Mouse (Mus musculus): ENCODE results near the gene Hist1h4f. TPM values are rescaled to one million over a fixed set of nuclear protein-coding genes. Genes with fewer than 3 reads are reported as not detected.
"Not testable (repeated sequence)": the region's sequence is repeated elsewhere in the genome, so short reads cannot be mapped to it uniquely, and the experiment has no call there.

Hist1h4f gene
- polyA plus RNA-seq, 1 experiment = 4.7 TPM

DNA sequence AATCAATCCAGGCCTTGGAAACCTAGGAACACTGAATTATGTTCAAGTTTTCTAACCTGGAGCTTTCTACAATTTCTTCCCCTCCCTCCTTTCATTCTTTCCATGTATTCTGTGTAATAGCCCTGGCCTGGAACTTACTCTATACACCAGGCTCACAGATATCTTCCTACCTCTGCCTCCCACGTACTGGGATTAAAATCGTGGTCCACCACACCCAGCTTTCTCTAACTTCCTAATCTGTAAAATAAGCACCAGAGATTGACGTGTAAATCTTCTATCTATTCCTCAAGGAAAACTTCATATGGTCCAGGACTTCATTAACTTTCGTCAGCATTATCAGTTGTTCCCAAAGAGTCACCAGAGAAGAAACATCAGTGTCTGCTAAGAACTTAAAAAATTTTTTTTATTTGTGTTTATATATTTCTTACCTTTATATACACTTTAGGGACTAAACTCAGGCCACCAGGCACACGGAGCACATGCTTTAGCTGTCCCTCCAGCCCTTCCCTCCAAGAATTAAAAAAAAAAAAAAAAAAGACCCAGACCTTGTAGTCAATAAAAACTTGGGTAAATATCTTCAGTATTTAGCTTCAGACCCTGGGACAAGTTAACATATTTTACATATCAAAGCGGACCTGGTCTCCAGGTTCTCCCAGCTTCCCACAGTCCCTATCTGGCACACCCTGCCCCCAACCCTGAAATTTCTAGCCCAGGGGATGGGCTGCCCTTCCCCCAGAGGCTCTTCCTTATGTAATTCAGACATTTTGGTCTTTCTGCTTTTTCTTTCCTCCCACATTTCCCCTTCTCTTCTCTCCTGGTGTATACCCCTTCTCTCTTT is 31.0 kb upstream of the Hist1h4f start:
- DNase-seq = no peak
- no peak overlapping the region for H3K4me3 ChIP-seq (replicated peaks; ENCODE audit: insufficient read depth, low read depth, low read length)
- H3K27me3 ChIP-seq (ENCODE audit: control insufficient read depth, insufficient read depth, low read length) = no peaks in the 10 kb centered on the region
- no peaks in the 10 kb centered on the region for H3K4me1 ChIP-seq (ENCODE audit: control insufficient read depth, insufficient read depth, low read length)
- H3K27ac ChIP-seq (ENCODE audit: insufficient read depth, low read length) = no peak overlapping the region
- 25% methylated on average over 6 of the region's 6 CpGs for WGBS
- TF ChIP-seq POLR2A (IDR thresholded peaks at IDR 0.05; ENCODE audit: borderline replicate concordance, insufficient read depth, low read length) (no peak), CTCF (IDR thresholded peaks at IDR 0.05; ENCODE audit: borderline replicate concordance, insufficient read depth, low read depth, low read length) (no peak)

DNA sequence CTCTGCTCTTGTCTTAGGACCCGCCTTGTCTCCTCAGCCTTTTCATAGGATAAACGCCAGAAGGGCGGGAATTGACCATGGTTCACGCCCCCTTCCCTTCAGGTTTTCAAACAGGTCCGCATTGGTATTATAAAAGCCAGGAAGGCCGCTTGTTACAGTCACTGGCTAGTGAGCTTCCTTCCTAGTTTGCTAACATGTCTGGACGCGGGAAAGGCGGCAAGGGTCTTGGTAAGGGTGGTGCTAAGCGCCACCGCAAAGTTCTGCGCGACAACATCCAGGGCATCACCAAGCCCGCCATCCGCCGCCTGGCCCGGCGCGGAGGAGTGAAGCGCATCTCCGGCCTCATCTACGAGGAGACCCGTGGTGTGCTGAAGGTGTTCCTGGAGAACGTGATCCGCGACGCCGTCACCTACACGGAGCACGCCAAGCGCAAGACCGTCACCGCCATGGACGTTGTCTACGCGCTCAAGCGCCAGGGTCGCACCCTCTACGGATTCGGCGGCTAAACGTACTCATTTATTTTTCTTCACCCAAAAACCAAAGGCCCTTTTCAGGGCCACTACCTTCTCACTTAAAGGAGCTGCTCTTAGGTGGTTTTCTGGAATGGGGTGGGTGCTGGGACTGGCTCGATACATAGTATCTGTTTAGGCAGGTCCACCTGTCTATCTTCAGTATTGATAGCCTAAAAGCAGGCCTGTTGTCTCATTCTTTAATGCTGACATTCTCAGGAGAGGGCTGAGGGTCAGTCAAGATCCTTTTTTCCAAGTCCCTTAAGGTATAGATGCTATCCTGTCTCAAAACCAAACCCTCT is 30.2 kb upstream of the Hist1h4f start, which contains the start of gene Hist1h4d:
Gene Hist1h4d, plus strand, starts transcription at position 191 of the 811 bp plus-strand sequence.
- peak within 1 kb of the TSS; percentile 56 for H3K4me3 ChIP-seq (replicated peaks; ENCODE audit: insufficient read depth, low read depth, low read length)
- H3K27ac ChIP-seq (ENCODE audit: insufficient read depth, low read length) = no peak within 1 kb of the TSS
- no peaks in the 10 kb centered on the region for H3K4me1 ChIP-seq (ENCODE audit: control insufficient read depth, insufficient read depth, low read length)
- WGBS = 2% methylated on average over 43 of the region's 43 CpGs
- no peaks in the 10 kb centered on the region for H3K27me3 ChIP-seq (ENCODE audit: control insufficient read depth, insufficient read depth, low read length)
- TF ChIP-seq CTCF (IDR thresholded peaks at IDR 0.05; ENCODE audit: borderline replicate concordance, insufficient read depth, low read depth, low read length) = no peak
- TF ChIP-seq POLR2A (IDR thresholded peaks at IDR 0.05; ENCODE audit: borderline replicate concordance, insufficient read depth, low read length) = peak; percentile 99
- peak; percentile 95 to 98 for DNase-seq

- Histone ChIP-seq H3K27me3 (ENCODE audit: control insufficient read depth, insufficient read depth, low read length) (no peaks in the 10 kb centered on the region), H3K4me1 (ENCODE audit: control insufficient read depth, insufficient read depth, low read length) (no peaks in the 10 kb centered on the region), H3K27ac (ENCODE audit: insufficient read depth, low read length) (no peak overlapping the region), H3K4me3 (replicated peaks; ENCODE audit: insufficient read depth, low read depth, low read length) (no peak overlapping the region)
- DNase-seq = no peak
- WGBS = 92% methylated on average over 1 of the region's 1 CpGs
- no peak for TF ChIP-seq CTCF (IDR thresholded peaks at IDR 0.05; ENCODE audit: borderline replicate concordance, insufficient read depth, low read depth, low read length)
- no peak for TF ChIP-seq POLR2A (IDR thresholded peaks at IDR 0.05; ENCODE audit: borderline replicate concordance, insufficient read depth, low read length)
Observed at GRCm38 (mm10) chr13:23577835-23578234, 26.4 kb upstream of the Hist1h4f start.

DNA sequence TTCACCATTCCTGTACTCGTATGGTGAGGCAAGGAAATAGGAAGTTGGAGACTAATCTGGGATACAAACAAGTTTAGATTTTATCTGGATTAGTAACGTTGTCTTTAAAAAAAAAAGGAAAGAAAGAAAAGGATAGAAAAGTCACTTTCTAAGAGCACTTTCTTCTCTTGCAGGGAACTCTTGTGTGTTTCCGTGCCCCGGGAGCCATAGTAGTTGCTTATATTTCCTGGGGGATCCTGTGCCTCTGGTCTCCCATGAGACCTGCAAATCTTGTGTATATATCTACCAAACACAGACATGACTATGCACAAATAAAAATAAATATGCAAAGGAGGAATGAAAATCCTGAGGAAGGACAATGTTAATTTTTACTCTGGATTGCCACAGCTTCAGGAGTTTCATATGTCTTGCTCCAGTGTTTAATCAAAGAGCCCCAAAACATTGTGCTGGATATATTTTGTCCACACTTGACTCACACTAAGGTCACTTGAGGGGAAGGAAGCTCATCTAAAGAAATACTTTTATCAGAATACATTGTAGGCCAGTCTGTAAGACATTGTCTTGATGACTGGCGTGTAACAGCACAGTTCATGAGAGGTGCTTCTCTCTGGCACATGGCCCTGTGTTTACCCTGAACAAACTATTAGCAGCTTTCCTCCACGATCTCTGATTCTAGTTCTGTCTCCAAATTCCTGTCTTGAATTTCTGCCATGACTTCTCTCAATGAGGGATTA is 25.6 kb upstream of the Hist1h4f start:
- no peak for TF ChIP-seq POLR2A (IDR thresholded peaks at IDR 0.05; ENCODE audit: borderline replicate concordance, insufficient read depth, low read length)
- TF ChIP-seq CTCF (IDR thresholded peaks at IDR 0.05; ENCODE audit: borderline replicate concordance, insufficient read depth, low read depth, low read length) = no peak
- no peak for DNase-seq
- Histone ChIP-seq H3K4me1 (ENCODE audit: control insufficient read depth, insufficient read depth, low read length) (no peaks in the 10 kb centered on the region), H3K4me3 (replicated peaks; ENCODE audit: insufficient read depth, low read depth, low read length) (no peak overlapping the region), H3K27me3 (ENCODE audit: control insufficient read depth, insufficient read depth, low read length) (no peaks in the 10 kb centered on the region), H3K27ac (ENCODE audit: insufficient read depth, low read length) (no peak overlapping the region)
- 76% methylated on average over 6 of the region's 6 CpGs for WGBS

DNA sequence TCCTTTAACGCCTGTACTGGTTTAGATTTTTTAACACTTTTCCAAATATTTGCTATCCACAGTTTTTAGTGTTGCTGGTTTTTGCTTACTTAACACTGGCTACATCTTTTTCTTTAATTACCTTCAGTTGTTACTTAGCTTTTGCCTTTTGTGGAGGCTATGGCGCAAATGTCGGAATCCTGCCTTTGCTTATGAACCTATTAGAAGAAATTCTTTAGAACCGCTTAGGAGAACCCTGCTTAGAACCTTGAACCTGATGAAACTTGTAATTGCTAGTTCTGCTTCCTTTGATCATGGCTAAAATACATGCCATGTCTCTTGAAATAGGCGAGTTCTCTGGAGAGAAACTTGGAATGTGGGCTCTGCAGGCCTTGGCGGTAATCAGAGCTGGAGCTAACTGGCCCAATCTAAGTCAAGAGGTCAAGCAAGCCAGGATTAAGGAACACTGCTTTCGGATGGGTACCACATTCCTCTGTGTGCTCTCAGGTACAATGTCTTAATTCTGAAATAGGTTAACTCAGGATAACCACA is 25.0 kb upstream of the Hist1h4f start:
- WGBS = 77% methylated on average over 7 of the region's 7 CpGs
- no peaks in the 10 kb centered on the region for H3K27me3 ChIP-seq (ENCODE audit: control insufficient read depth, insufficient read depth, low read length)
- DNase-seq = no peak
- TF ChIP-seq POLR2A (IDR thresholded peaks at IDR 0.05; ENCODE audit: borderline replicate concordance, insufficient read depth, low read length) = no peak
- TF ChIP-seq CTCF (IDR thresholded peaks at IDR 0.05; ENCODE audit: borderline replicate concordance, insufficient read depth, low read depth, low read length) = no peak
- H3K27ac ChIP-seq (ENCODE audit: insufficient read depth, low read length) = no peak overlapping the region
- no peaks in the 10 kb centered on the region for H3K4me1 ChIP-seq (ENCODE audit: control insufficient read depth, insufficient read depth, low read length)
- no peak overlapping the region for H3K4me3 ChIP-seq (replicated peaks; ENCODE audit: insufficient read depth, low read depth, low read length)

- 14% methylated on average over 13 of the region's 40 CpGs for WGBS
- H3K27ac ChIP-seq (ENCODE audit: insufficient read depth, low read length); H3K4me1 ChIP-seq (ENCODE audit: control insufficient read depth, insufficient read depth, low read length); H3K27me3 ChIP-seq (ENCODE audit: control insufficient read depth, insufficient read depth, low read length): not testable (repeated sequence)
- H3K4me3 ChIP-seq (replicated peaks; ENCODE audit: insufficient read depth, low read depth, low read length) = peak overlapping the region; percentile 44
- DNase-seq = peak in 1 of 2 experiments; percentile 32
Observed at GRCm38 (mm10) chr13:23575864-23576313, 24.4 kb upstream of the Hist1h4f start.

GRCm38 (mm10) chr13:23575271-23575851 is 23.9 kb upstream of the Hist1h4f start, which contains the start of gene Hist1h3d:
TSS of gene Hist1h3d (plus strand) at chr13:23575763.
- Histone ChIP-seq H3K27ac (ENCODE audit: insufficient read depth, low read length) (no peak within 1 kb of the TSS), H3K27me3 (ENCODE audit: control insufficient read depth, insufficient read depth, low read length) (no peaks in the 10 kb centered on the region), H3K4me3 (replicated peaks; ENCODE audit: insufficient read depth, low read depth, low read length) (peak within 1 kb of the TSS; percentile 44), H3K4me1 (ENCODE audit: control insufficient read depth, insufficient read depth, low read length) (no peaks in the 10 kb centered on the region)
- WGBS = 2% methylated on average over 18 of the region's 18 CpGs
- TF ChIP-seq CTCF (IDR thresholded peaks at IDR 0.05; ENCODE audit: borderline replicate concordance, insufficient read depth, low read depth, low read length) (no peak), POLR2A (IDR thresholded peaks at IDR 0.05; ENCODE audit: borderline replicate concordance, insufficient read depth, low read length) (no peak)
- peak; percentile 42 to 53 for DNase-seq

DNA sequence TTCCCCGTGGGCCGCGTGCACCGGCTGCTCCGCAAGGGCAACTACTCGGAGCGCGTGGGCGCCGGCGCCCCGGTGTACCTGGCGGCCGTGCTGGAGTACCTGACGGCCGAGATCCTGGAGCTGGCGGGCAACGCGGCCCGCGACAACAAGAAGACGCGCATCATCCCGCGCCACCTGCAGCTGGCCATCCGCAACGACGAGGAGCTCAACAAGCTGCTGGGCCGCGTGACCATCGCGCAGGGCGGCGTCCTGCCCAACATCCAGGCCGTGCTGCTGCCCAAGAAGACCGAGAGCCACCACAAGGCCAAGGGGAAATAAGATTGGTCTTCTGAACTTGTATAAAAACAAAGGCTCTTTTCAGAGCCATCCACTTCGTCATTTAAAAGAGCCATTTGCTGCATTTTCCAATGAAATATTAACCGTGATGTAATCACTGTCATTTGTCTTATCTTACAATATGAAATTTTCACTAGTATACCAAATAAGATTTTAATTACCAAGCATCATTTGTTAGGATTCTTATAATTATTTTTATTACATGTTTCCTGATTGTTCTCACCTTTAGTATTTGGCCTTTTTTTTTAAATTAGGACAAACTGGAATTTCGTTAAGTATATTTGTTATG is 23.2 kb upstream of the Hist1h4f start:
- H3K27me3 ChIP-seq (ENCODE audit: control insufficient read depth, insufficient read depth, low read length); H3K4me3 ChIP-seq (replicated peaks; ENCODE audit: insufficient read depth, low read depth, low read length); DNase-seq; H3K27ac ChIP-seq (ENCODE audit: insufficient read depth, low read length); H3K4me1 ChIP-seq (ENCODE audit: control insufficient read depth, insufficient read depth, low read length): not testable (repeated sequence)
- WGBS = 6% methylated on average over 11 of the region's 39 CpGs

DNA sequence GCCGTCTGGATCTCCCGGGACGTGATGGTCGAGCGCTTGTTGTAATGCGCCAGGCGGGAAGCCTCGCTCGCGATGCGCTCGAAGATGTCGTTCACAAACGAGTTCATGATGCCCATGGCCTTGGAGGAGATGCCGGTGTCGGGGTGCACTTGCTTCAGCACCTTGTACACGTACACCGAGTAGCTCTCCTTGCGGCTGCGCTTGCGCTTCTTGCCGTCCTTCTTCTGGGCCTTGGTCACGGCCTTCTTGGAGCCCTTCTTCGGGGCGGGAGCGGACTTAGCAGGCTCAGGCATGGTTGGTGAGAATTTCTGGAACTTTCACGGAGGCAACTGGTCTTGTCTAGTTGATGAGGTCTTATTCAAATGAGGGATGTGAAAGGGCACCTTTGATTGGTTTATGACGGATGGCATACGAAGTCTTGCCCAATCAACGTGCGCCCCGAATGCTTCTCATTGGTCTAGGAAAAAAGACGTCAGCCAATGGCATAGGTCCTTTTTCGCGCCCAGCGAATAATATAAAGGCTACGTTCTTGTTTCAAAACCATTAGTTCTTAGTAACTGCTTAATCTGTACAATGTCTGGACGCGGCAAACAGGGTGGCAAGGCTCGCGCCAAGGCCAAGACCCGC is 22.6 kb upstream of the Hist1h4f start, which contains the start of the genes Hist1h2bf and Hist1h2ad:
Gene Hist1h2bf, minus strand, starts transcription at position 299 of the 627 bp plus-strand sequence.
Gene Hist1h2ad, plus strand, starts transcription at position 484 of the 627 bp plus-strand sequence.
- H3K4me1 ChIP-seq (ENCODE audit: control insufficient read depth, insufficient read depth, low read length); H3K27me3 ChIP-seq (ENCODE audit: control insufficient read depth, insufficient read depth, low read length); H3K4me3 ChIP-seq (replicated peaks; ENCODE audit: insufficient read depth, low read depth, low read length); H3K27ac ChIP-seq (ENCODE audit: insufficient read depth, low read length): not testable (repeated sequence)
- DNase-seq = peak; percentile 75 to 84
- under 1% methylated on average over 42 of the region's 42 CpGs for WGBS

Data from cerebellum, adult 2 months (tissue).